Mouse (Mus musculus) left cerebral cortex, postnatal 4 days (tissue): ENCODE measurements around the gene Tmem144. TPM values are rescaled to one million over a fixed set of nuclear protein-coding genes. Genes with fewer than 3 reads are reported as not detected.

Experiments used
- DNase-seq: peaks from one replicate; pipeline ENCODE4 v3.0.0-alpha.2; 2022
- intact Hi-C: fragments of 180-260 bp; cut with DNase I; formaldehyde crosslinking; loops from one replicate; pipeline ENCODE4 v1.15.1; 2025
- total RNA-seq, 2 experiments: library from RNA; stranded (reverse); gene quantifications; 2 replicates each; pipeline ENCODE4 v1.2.3; 2021

Gene Tmem144
- total RNA-seq, 2 experiments from 2014 or later, result 2.8 to 3.6 TPM

DNA sequence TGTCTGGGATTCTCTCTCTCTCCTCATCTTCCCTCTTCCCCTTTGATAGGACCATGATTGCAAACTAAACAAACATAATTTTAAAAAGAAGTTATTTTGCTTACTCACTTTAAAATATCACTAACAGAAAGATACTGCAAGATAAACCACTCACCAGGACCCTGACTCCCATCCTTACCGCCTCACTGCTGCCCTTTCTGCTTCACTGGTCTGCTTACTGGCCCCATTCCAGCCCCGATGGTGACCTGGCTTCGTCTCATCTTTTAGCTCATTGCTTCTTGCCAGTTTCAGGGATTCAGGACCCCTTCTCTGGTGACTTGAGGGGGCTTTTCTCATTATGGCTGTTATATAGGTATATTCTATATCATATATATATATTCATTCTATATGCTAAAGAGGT, 13.5 kb upstream of the Tmem144 start:
- peak; percentile 81 for DNase-seq
- intact Hi-C loops, result no loop called here

- DNase-seq, result no peak
- intact Hi-C loops, result no loop called here
Measured at GRCm38 (mm10) chr3:79864824-79865223, 12.3 kb upstream of the Tmem144 start.

DNA sequence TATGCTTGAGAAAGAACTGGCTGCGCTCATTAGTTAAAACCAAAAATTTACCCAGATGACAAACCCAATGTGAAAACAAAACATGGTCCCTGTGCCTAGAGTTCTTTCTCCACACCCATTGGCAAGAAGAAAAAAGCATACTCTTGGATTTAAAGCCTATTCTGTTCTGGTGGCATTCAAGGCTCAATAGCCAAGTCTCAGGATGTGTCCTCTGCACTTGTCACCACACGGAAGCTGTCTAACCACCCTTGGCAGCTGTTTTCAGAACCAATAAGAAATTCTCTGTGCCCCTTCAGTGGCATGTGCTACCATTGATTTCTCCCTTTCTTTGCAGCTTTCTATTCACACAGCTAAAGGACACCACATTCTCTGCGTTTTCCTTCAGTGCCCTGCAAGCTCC, 5.6 kb upstream of the Tmem144 start:
- no peak for DNase-seq
- intact Hi-C loops, result no loop called here

- no peak for DNase-seq
- intact Hi-C loops, result no loop called here
Measured at GRCm38 (mm10) chr3:79857780-79858179, 5.2 kb upstream of the Tmem144 start.

DNA sequence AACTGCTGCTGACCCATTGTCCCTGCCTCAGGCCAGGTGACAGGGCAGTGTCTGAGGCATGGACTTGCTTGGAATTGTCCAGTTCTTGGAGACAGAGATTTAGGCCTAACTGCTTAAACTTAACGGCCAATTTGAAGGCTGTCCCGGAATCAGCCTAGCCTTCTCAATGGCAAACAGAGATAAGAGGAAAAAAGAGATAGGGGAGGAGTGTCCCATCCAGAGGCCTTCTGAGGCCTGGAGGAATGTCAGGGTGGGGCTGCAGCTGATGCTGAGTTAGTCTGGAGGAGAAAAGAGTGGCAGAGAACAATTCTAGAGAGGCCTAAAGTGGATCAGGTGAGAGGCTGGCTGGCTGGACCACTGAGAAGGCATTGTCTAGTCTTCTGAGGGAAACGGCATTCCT, 465 bp downstream of the Tmem144 start:
- DNase-seq, result no peak
- intact Hi-C loops, result no loop called here

GRCm38 (mm10) chr3:79850656-79851055, 1.9 kb downstream of the Tmem144 start:
- intact Hi-C loops, result no loop called here
- DNase-seq, result no peak

DNA sequence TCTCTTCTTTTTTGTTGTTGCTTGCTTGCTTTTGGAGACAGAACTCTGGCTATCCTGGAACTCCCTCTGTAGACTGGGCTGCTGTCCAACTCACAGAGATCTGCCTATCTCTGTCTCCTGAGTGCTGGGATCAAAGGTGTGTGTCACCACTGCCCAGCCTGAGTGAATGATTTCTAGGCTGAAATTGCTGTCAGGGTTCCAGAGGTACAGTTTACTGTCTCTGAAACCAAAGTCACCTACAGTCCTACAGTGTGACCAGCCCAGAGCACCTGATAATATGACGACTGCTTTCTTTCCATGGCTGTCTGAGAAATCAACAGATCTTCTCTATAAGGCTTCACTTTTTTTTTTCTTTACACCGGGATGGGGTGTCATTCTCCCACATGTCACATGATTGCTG, 3.0 kb downstream of the Tmem144 start:
- no peak for DNase-seq
- intact Hi-C loops, result no loop called here

DNA sequence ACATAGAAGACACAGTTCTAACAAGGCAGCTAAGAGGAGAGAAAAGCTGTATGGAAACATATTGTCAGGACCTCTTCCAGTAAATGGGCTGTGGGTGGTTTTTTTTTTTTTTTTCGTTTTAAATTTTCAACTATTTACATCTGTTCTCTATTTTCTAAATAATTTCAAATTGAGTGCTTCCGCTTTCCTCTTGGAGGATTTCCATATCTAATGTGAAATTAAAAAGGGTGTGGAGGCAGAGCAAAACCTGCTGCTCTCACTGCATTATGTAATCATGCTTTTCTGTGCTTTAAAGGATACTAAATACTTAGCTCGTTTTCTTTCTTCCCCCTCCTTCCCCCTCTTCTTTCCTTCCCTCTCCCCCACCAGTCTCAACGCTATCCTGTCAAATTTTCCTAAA, 3.7 kb downstream of the Tmem144 start:
- intact Hi-C loops, result no loop called here
- no peak for DNase-seq

DNA sequence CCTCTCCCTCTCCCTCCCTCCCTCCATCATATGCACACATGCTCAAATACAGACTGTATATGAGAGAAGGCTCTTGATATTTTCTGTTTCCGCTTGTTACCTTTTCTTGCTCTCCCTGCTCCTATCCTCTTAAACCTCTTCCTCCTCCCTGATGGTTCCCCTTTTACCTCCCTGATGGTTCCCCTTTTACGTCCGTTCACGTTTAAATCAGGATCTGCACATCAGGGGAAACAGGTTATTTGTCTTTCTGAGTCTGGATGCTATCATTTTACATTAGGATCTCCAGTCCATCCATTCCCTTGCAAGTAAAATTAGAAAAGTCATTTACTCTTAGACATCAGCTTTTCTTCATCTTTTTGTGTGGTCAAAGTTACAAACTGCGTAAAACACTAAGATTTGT, 5.9 kb downstream of the Tmem144 start:
- DNase-seq, result no peak
- intact Hi-C loops, result no loop called here

DNA sequence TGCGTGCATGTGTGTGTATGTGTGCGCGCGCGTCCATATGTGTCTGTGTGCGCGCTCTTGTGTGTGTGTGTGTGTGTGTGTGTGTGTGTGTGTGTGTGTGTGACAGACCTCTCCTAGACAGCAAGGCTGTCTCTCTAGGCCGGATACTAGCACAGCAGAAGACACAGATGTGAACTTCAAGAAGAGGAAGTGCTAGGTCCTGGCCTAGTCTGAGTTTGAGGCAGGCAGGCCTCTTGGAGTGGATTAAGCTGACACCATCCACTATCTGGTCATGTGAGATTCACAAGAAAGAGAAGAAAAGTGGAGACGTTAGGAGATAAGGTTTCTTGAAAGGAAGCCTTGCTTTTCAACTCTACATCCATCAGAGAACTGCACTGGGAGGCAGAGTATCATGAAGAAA, 8.6 kb downstream of the Tmem144 start:
- DNase-seq, result no peak
- intact Hi-C loops, result no loop called here

GRCm38 (mm10) chr3:79842616-79843016, 10.0 kb downstream of the Tmem144 start:
- peak; percentile 62 for DNase-seq
- intact Hi-C loops, result no loop called here

GRCm38 (mm10) chr3:79842165-79842564, 10.4 kb downstream of the Tmem144 start:
- DNase-seq, result peak; percentile 53
- intact Hi-C loops, result no loop called here

DNA sequence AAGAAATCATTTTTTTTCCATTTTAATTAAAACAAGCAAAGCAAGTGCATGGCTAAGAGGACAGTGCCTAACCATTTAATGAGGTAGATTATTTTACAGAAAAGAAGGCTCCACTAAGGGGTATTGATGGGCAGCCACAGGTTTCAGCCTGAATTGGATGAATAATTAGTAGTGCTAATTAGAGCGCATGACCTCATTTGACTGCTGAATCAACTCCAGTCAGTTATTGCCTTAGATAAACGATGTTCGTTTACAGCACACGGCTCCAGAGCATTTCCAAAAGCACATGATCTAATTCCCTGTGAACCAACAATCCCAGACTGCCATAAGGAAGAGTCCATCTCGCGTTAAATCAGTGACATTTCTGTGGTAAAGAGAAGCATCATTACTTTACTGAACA, 11.1 kb downstream of the Tmem144 start:
- no peak for DNase-seq
- intact Hi-C loops, result no loop called here

DNA sequence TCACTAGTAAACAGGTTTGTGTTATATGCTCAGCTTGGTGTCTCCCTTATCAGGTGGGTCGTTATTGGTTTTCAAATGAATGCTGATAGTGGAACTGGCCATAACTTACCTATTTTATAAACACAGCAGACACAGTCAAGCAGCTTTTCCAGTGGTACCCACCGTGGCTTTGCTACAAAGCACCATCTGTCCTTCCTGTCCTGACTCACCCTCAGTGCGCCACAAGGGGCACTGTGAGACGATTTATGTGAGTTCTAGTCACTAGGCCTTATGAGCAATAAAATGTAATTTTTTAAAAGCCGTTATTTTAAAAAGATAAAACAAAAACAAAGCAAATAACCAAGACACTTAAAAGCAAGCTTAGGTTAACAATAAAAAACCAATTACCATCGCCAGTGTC, 13.8 kb downstream of the Tmem144 start:
- intact Hi-C loops, result no loop called here
- peak; percentile 45 for DNase-seq

DNA sequence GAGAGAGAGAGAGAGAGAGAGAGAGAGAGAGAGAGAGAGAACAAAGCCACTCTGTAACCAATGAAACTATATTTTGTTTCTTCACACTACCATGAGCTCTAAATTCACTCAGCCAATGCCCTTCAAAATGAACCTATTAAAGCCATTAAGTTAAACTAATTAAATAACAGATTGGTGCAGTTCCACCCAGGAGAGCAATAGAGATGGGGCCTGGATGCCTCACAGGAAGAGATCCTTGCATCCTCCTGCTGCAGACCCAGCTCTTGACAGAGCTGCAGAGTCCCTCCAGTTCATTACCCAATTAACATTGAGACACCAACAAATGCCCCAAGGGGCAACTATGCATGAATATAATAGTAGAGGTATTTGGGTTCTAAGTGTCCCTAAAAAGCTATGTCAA, 23.3 kb downstream of the Tmem144 start:
- DNase-seq, result no peak
- intact Hi-C loops, result no loop called here

GRCm38 (mm10) chr3:79825067-79825780, 27.3 kb downstream of the Tmem144 start:
- no peak for DNase-seq

DNA sequence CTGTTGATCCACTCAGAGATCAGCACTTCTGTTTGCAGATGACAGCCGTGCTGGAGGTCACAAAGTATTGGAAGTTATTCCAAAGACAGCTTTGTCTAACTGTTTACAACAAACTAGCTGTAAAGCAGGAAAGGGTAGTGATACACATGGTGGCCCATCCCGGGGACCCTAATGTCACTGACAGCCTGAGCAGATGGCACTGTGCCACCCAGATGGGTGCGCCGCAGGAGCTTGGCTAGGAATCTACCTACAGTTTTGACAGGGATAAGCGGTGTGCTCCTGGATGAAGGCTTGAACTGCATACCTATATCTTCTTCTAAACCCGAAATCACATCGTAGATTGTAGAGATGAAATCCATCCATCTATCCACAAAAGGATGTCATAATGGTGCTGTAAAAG, 29.4 kb downstream of the Tmem144 start:
- intact Hi-C loops, result no loop called here
- peak; percentile 83 for DNase-seq

More at GRCm38 (mm10) chr3:79825067-79825780, 27.3 kb downstream of the Tmem144 start:
- intact Hi-C loops, result no loop called here

DNA sequence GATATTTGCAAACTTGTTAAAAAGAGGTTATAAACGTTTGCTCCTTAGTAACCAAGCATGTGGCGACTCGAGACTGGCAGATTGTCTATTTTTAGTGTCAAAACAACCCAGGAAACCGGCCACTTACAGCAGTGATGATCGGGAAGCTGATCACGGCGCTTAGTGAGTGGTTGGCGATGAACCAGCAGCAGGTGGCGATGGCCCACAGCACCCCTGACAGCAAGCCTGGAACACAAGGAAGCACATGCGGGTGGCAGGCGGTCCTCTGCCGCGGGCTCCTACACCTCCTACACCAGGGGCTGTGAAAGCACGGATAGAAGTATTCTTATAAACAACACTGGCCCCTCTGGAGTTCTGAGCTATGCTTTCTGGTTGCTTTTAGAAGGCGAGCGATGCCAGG, 31.4 kb downstream of the Tmem144 start:
- no peak for DNase-seq
- intact Hi-C loops, result no loop called here

GRCm38 (mm10) chr3:79818202-79818995, 34.2 kb downstream of the Tmem144 start:
- intact Hi-C loops, result no loop called here
- peak; percentile 10 for DNase-seq

GRCm38 (mm10) chr3:79816229-79816628, 36.3 kb downstream of the Tmem144 start:
- intact Hi-C loops, result no loop called here
- DNase-seq, result no peak

DNA sequence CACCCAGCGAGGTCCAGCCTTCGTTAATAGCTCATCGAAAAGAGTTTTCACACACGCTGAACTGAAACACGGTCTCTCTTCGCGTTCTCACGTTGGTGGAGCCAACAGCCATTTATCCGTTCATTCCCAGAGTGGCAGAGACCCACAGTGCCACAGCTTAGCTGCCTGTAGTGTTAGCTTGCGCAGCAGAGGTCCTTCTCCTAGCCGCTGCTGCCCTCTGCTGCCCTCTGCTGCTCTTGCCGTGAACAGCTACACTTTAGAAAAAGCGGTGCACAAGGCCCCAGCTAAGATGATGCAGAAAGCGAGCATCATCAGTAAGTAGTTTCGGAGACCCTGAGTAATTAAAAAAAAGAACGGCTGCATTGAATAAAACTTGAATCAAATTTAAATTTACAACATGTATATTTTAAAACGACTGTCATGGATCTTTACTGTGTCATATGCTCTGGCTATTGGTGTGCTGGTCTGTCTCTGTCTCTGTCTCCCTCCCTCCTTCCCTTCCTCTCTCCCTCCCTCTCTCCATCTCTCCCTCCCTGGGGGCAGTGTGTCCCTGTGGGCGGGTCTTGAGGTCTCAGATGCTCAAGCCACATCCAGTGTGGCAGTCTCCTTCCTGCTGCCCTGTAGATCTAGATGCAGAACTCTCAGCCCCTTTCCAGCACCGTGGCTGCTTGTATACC, 38.6 kb downstream of the Tmem144 start:
- intact Hi-C loops, result no loop called here
- DNase-seq, result peak; percentile 79

DNA sequence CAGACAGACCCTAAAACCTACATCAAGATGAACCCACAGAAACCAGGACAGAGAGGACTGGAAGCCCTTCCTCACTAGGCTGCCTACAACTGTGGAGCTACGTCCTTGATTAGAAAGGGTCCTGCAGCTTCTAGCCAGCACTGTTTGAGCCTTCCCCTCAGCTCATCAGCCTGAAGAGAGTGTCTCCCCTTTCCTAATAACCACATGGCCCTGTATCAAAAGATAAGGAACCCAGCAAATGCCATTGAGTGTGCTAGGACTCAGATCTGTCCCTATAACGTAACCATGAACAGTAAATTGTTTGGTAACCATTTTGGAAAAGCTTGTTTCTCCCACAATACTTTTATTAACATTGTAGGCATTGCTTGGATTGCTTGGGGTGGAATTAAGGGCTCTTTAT, 40.5 kb downstream of the Tmem144 start:
- DNase-seq, result no peak
- intact Hi-C loops, result no loop called here
